9 mouse cellular contexts compared by ENCODE assay signal in the genomic region with DNA sequence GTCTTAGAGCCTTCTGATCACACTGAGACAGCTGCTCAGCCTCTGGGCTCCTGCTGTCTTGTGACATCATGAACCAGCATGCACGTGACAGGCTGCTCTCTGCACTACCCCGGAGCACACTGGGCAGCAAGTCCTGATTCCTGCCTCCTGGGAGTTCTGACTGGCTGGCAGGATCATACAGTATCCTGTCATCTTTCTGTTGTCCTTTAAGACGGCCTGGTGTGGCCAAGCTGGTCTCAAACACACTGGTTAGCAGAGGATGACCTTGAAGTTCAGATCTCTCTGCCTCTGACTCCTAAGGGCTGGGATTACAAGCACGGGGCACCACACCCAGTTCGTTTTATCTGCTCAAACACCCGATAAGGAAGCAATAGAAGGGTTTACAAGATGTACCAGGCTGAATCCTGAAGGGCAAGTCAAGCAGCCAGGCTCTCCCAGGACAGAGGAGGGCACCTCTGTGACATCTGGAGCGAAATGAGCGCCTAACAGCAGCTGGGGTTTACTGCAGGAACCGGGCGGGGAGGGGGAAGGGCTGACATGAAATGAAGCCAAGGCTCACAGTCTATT. TPM values are rescaled to one million over a fixed set of nuclear protein-coding genes. Genes with fewer than 3 reads are reported as not detected.
A peak's percentile ranks its signal among the peaks of the same experiment; 100 is the strongest.
DNase-seq lines count a peak whose midpoint lies in the region; ATAC-seq and TF ChIP-seq lines count a peak whose summit lies in the region.
"Had no signal": no experiment of that assay in that cellular context is flagged by ENCODE, and none has a peak within 500 bp of the region (broad histone marks: within the 10 kb centered on the region; RNA-seq: fewer than 3 reads in every experiment).

No protein-coding gene starts in this region.

- DNase-seq in liver, adult 2 months (ENCODE audit: extremely low read depth, low read depth, low spot score) = peak; percentile 16
- peak; percentile 22 to 31 for DNase-seq in gastrocnemius, adult 8-10 months (ENCODE audit: low spot score in 2 of 2)
- no peak for DNase-seq in kidney, postnatal 0 days (ENCODE audit: low spot score)
- no peak for DNase-seq in left cerebral cortex, postnatal 14 days (ENCODE audit: low spot score in 2 of 2)

- 74% methylated on average over 10 of the region's 10 CpGs for WGBS in liver, adult 2 months
- 57% methylated on average over 10 of the region's 10 CpGs for WGBS in liver, embryonic 12.5 days (ENCODE audit: insufficient replicate concordance)
- 74% methylated on average over 10 of the region's 10 CpGs for WGBS in kidney, postnatal 0 days

- no peak for TF ChIP-seq POLR2A in liver, adult 2 months (IDR thresholded peaks at IDR 0.05; ENCODE audit: extremely low read depth, insufficient read depth, low read length)
- 0 out of 2 replicates have a peak, but pooled peaks have one; percentile 22 for TF ChIP-seq POLR2A in testis, adult 2 months (IDR thresholded peaks at IDR 0.05; ENCODE audit: control insufficient read depth, low read depth, low read length)

- no peak for ATAC-seq in liver, embryonic 12.5 days
- ATAC-seq in kidney, postnatal 0 days (replicated peaks; ENCODE audit: low FRiP score, low read depth) = peak; percentile 68; the same call in 1 of the 2 replicates
- ATAC-seq in granulocyte monocyte progenitor cell, adult 5-6 weeks (replicated peaks; ENCODE audit: poor library complexity, severe bottlenecking) = no peak
- no peak for ATAC-seq in megakaryocyte progenitor cell, adult 5-6 weeks (replicated peaks; ENCODE audit: poor library complexity)
- ATAC-seq: forebrain, embryonic 14.5 days had no signal

- no peaks in the 10 kb centered on the region for H3K4me1 ChIP-seq in liver, adult 2 months (ENCODE audit: control insufficient read depth, insufficient read depth, low read length)
- no peaks in the 10 kb centered on the region; the same call in 1 of the 2 replicates for H3K4me1 ChIP-seq in liver, embryonic 12.5 days
- no peaks in the 10 kb centered on the region for H3K4me1 ChIP-seq in kidney, postnatal 0 days (replicated peaks; ENCODE audit: insufficient read depth, low read length)
- peaks cover 2% of the 10 kb centered on the region; the same call in 1 of the 2 replicates for H3K4me1 ChIP-seq in testis, adult 2 months (ENCODE audit: control insufficient read depth, insufficient read depth, low read length)

- no peak overlapping the region for H3K9ac ChIP-seq in liver, adult 2 months (ENCODE audit: low read depth, low read length)
- no peak overlapping the region for H3K9ac ChIP-seq in liver, embryonic 12.5 days
- H3K9ac ChIP-seq in kidney, postnatal 0 days (ENCODE audit: low read depth, low read length) = no peak overlapping the region

- no peak overlapping the region for H3K4me3 ChIP-seq in liver, adult 2 months (ENCODE audit: insufficient read depth, low read depth, low read length)
- no peak overlapping the region for H3K4me3 ChIP-seq in liver, embryonic 12.5 days
- no peak overlapping the region for H3K4me3 ChIP-seq in kidney, postnatal 0 days (replicated peaks; ENCODE audit: low read depth, low read length)
- no peak overlapping the region for H3K4me3 ChIP-seq in testis, adult 2 months (ENCODE audit: control insufficient read depth, low read depth, low read length)

- H3K27ac ChIP-seq in liver, adult 2 months (replicated peaks; ENCODE audit: insufficient read depth, low read depth, low read length) = no peak overlapping the region
- H3K27ac ChIP-seq in liver, embryonic 12.5 days = no peak overlapping the region
- no peak overlapping the region for H3K27ac ChIP-seq in kidney, postnatal 0 days
- peak overlapping the region; percentile 36 for H3K27ac ChIP-seq in testis, adult 2 months (ENCODE audit: control insufficient read depth, insufficient read depth, low read depth, low read length)

- no peaks in the 10 kb centered on the region for H3K27me3 ChIP-seq in liver, adult 2 months (ENCODE audit: control insufficient read depth, insufficient read depth, low read length)
- H3K27me3 ChIP-seq in liver, embryonic 12.5 days (replicated peaks) = no peaks in the 10 kb centered on the region
- no peaks in the 10 kb centered on the region for H3K27me3 ChIP-seq in kidney, postnatal 0 days (ENCODE audit: insufficient read depth, low read length)
- H3K27me3 ChIP-seq in testis, adult 2 months (ENCODE audit: control insufficient read depth, insufficient read depth, low read length) = no peaks in the 10 kb centered on the region

- H3K4me2 ChIP-seq in liver, embryonic 12.5 days = no peak overlapping the region
- no peak overlapping the region for H3K4me2 ChIP-seq in kidney, postnatal 0 days (ENCODE audit: low read length)

- TF ChIP-seq CTCF in liver, adult 2 months (IDR thresholded peaks at IDR 0.05; ENCODE audit: low read depth, low read length) = no peak
- no peak for TF ChIP-seq CTCF in kidney, postnatal 0 days (IDR thresholded peaks at IDR 0.05; ENCODE audit: low read depth)
- no peak for TF ChIP-seq CTCF in testis, adult 2 months (IDR thresholded peaks at IDR 0.05; ENCODE audit: control insufficient read depth, insufficient read depth, insufficient replicate concordance, low read depth, low read length)

- no peaks in the 10 kb centered on the region for H3K9me3 ChIP-seq in liver, embryonic 12.5 days (replicated peaks)
- H3K9me3 ChIP-seq in kidney, postnatal 0 days (replicated peaks; ENCODE audit: low read length) = no peaks in the 10 kb centered on the region

- intact Hi-C loops in left cerebral cortex, postnatal 14 days (cut with DNase I) = no loop called here

- H3K79me2 ChIP-seq in liver, adult 2 months (ENCODE audit: control insufficient read depth, insufficient read depth, low read length) = no peaks in the 10 kb centered on the region

- H3K36me3 ChIP-seq in liver, adult 2 months (ENCODE audit: control insufficient read depth, insufficient read depth, low read length) = no peaks in the 10 kb centered on the region; the same call in 1 of the 2 replicates
- peaks cover 40% of the 10 kb centered on the region for H3K36me3 ChIP-seq in liver, embryonic 12.5 days
- peaks cover 14% of the 10 kb centered on the region for H3K36me3 ChIP-seq in kidney, postnatal 0 days (ENCODE audit: insufficient read depth, low read length)
- no peaks in the 10 kb centered on the region; the same call in none of the 2 replicates for H3K36me3 ChIP-seq in testis, adult 2 months (ENCODE audit: control insufficient read depth, insufficient read depth, low read length)

RNA-seq across cellular contexts. Expression of a gene that starts 12.5 kb away (rescaled TPM):
- total RNA-seq in liver, adult 2 months (2014; rRNA removed) = 17.5 and 18.3 TPM in 2 replicates
- polyA plus RNA-seq in liver, adult 2 months (2012; rRNA removed) = 11.6 and 14.0 TPM in 2 replicates
- 74.0 and 85.0 TPM in 2 replicates for polyA plus RNA-seq in liver, embryonic 12.5 days (2016; fragmentation: Nextera tagmentation; extraction: Ambion mirVana)
- 100 to 1,000 TPM; 178 to 217 (median 203) TPM for total RNA-seq in gastrocnemius, adult 8-10 months (2022)
- 347 and 438 TPM in 2 replicates for polyA plus RNA-seq in kidney, postnatal 0 days (2015; fragmentation: Nextera tagmentation; extraction: Ambion mirVana)
- polyA plus RNA-seq in testis, adult 2 months (2012; rRNA removed) = 233 and 258 TPM in 2 replicates
- total RNA-seq in granulocyte monocyte progenitor cell, adult 5-6 weeks (2014; fragmentation: Nextera tagmentation) = 276 and 347 TPM in 2 replicates
- 156 and 169 TPM in 2 replicates for total RNA-seq in granulocyte monocyte progenitor cell, adult 5-6 weeks (2017)
- total RNA-seq in left cerebral cortex, postnatal 14 days (2021) = 10 to 100 TPM; 47.4 to 48.2 TPM
- total RNA-seq in megakaryocyte progenitor cell, adult 5-6 weeks (2015) = 266 and 287 TPM in 2 replicates
- 143 and 145 TPM in 2 replicates for total RNA-seq in megakaryocyte progenitor cell, adult 5-6 weeks (2017)

RNA-seq across cellular contexts. Expression of a gene that starts 49.2 kb away (rescaled TPM):
- total RNA-seq in liver, adult 2 months (2014; rRNA removed) = 2.9 and 4.4 TPM in 2 replicates
- polyA plus RNA-seq in liver, adult 2 months (2012; rRNA removed) = 0.73 and 1.5 TPM in 2 replicates
- 6.8 and 8.3 TPM in 2 replicates for polyA plus RNA-seq in liver, embryonic 12.5 days (2016; fragmentation: Nextera tagmentation; extraction: Ambion mirVana)
- 1 to 10 TPM; 1.3 to 2.4 (median 1.6) TPM for total RNA-seq in gastrocnemius, adult 8-10 months (2022)
- 14.7 and 14.9 TPM in 2 replicates for polyA plus RNA-seq in kidney, postnatal 0 days (2015; fragmentation: Nextera tagmentation; extraction: Ambion mirVana)
- 26.1 and 29.6 TPM in 2 replicates for polyA plus RNA-seq in testis, adult 2 months (2012; rRNA removed)
- total RNA-seq in granulocyte monocyte progenitor cell, adult 5-6 weeks (2014; fragmentation: Nextera tagmentation) = not detected in 2 replicates
- total RNA-seq in granulocyte monocyte progenitor cell, adult 5-6 weeks (2017) = not detected in 2 replicates
- total RNA-seq in left cerebral cortex, postnatal 14 days (2021) = under 1 TPM; 0.40 to 0.51 TPM
- 0.10 TPM in 1 of 2 replicates, not detected in the other for total RNA-seq in megakaryocyte progenitor cell, adult 5-6 weeks (2015)
- not detected in 2 replicates for total RNA-seq in megakaryocyte progenitor cell, adult 5-6 weeks (2017)

Comparison
In these comparisons a context has a peak if more than half of its experiments do, and no peak if none do; other contexts are left out.
1. DNase-seq: peak in liver, adult 2 months (single experiment) and gastrocnemius, adult 8-10 months (2 of 2); none in kidney, postnatal 0 days (single experiment) and left cerebral cortex, postnatal 14 days (0 of 2).